Mouse (Mus musculus) neural tube, embryonic 12.5 days (tissue): Measurements from ENCODE around the gene Ntrk3. TPM values are rescaled to one million over a fixed set of nuclear protein-coding genes. Genes with fewer than 3 reads are reported as not detected.

ENCODE experiments used
- ATAC-seq: fragments of 200-750 bp; cut with Nextera tagmentation; 2 replicates; pipeline ENCODE4 v1.8.0; 2017; ENCODE audit warnings: low read depth, mild to moderate bottlenecking, moderate TSS enrichment, moderate library complexity; ENCODE audit not compliant: low FRiP score
- H3K27ac ChIP-seq: fragments of 300-500 bp; sonication (generic); 2 replicates; pipeline ENCODE4 v1.5.1; 2016
- H3K27me3 ChIP-seq: fragments of 300-500 bp; sonication (generic); replicated peaks from 2 replicates; pipeline ENCODE4 v1.6.1; 2016; ENCODE audit warnings: mild to moderate bottlenecking
- H3K36me3 ChIP-seq: fragments of 300-500 bp; sonication (generic); 2 replicates; pipeline ENCODE4 v1.6.1; 2016; ENCODE audit warnings: mild to moderate bottlenecking
- H3K4me1 ChIP-seq: fragments of 300-500 bp; sonication (generic); 2 replicates; pipeline ENCODE4 v1.6.1; 2016
- H3K4me2 ChIP-seq: fragments of 300-500 bp; sonication (generic); replicated peaks from 2 replicates; pipeline ENCODE4 v1.6.1; 2016; ENCODE audit warnings: mild to moderate bottlenecking
- H3K4me3 ChIP-seq: fragments of 300-500 bp; sonication (generic); 2 replicates; pipeline ENCODE4 v1.5.1; 2016
- H3K9ac ChIP-seq: fragments of 300-500 bp; sonication (generic); 2 replicates; pipeline ENCODE4 v1.6.1; 2016; ENCODE audit warnings: mild to moderate bottlenecking
- H3K9me3 ChIP-seq: fragments of 300-500 bp; sonication (generic); 2 replicates; pipeline ENCODE4 v1.6.1; 2016; ENCODE audit warnings: mild to moderate bottlenecking
- WGBS: fragments of 180-500 bp; shearing (Covaris S2); methylation state at CpG from one replicate; pipeline ENCODE4 v1.1.7; 2016; 5-methylcytosine and 5-hydroxymethylcytosine counted together
- polyA plus RNA-seq: library from polyadenylated mRNA; unstranded; fragments of >200 nt; fragmentation: Nextera tagmentation; extraction: Ambion mirVana; gene quantifications from 2 replicates; pipeline ENCODE4 v1.2.1, GENCODE M21; 2016

Gene Ntrk3
- polyA plus RNA-seq, 1 experiment from 2014 or later = 17.6 TPM

DNA sequence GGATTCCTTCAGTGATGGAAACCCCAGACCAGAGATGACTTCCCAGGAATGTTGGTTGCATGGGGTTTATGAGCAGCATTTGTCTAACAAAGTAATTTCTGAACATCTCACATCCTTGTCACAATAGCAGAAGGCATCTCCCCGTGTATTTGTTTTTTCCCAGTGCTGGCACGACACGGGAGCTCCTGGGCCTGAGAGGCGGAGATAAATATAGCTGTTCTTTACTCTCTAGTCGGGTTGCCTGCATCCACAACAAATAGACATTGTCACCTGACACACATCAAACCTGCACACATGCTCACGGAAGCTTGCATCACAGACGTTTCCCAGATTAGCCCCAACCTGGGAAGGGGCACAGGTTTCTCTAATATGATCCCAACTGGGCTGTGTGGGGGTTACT is 30.1 kb downstream of the Ntrk3 start:
- Histone ChIP-seq H3K27ac (no peak overlapping the region), H3K27me3 (no peaks in the 10 kb centered on the region), H3K36me3 (no peaks in the 10 kb centered on the region), H3K4me1 (no peaks in the 10 kb centered on the region), H3K9ac (no peak overlapping the region), H3K4me2 (no peak overlapping the region), H3K4me3 (no peak overlapping the region), H3K9me3 (no peaks in the 10 kb centered on the region)
- WGBS = 85% methylated on average over 7 of the region's 7 CpGs
- no peak for ATAC-seq

GRCm38 (mm10) chr7:78707122-78707521 is 30.7 kb downstream of the Ntrk3 start:
- Histone ChIP-seq H3K27ac (no peak overlapping the region), H3K4me2 (no peak overlapping the region), H3K36me3 (no peaks in the 10 kb centered on the region), H3K9ac (no peak overlapping the region), H3K4me3 (no peak overlapping the region), H3K9me3 (no peaks in the 10 kb centered on the region), H3K4me1 (no peaks in the 10 kb centered on the region), H3K27me3 (no peaks in the 10 kb centered on the region)
- WGBS = 81% methylated on average over 3 of the region's 3 CpGs
- no peak for ATAC-seq

DNA sequence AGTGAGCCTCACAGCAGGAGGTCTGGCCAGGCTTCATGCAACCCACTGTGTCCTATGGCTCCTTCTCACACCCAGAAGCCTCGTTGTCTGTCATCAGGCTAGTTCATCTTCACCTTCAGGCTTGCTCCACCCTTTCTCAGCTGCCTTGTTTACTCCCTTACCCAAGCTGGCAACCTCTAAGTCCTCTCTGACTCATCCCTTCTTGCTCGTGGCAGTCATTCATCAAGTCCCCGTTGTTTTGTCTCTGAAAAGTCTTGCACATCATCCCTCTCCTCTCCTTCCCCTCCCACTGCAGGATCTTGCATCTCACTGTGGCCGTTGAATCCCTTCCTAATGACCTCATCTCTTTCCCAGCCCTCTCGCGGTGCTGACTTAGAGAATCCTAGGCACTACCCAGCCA is 35.1 kb downstream of the Ntrk3 start:
- Histone ChIP-seq H3K4me3 (no peak overlapping the region), H3K9ac (no peak overlapping the region), H3K36me3 (no peaks in the 10 kb centered on the region), H3K9me3 (no peaks in the 10 kb centered on the region), H3K27ac (no peak overlapping the region), H3K27me3 (no peaks in the 10 kb centered on the region), H3K4me2 (no peak overlapping the region), H3K4me1 (no peaks in the 10 kb centered on the region)
- WGBS = 72% methylated on average over 6 of the region's 6 CpGs
- ATAC-seq = no peak

- H3K36me3 ChIP-seq = no peaks in the 10 kb centered on the region
- no peak overlapping the region for H3K4me2 ChIP-seq
- no peak overlapping the region for H3K27ac ChIP-seq
- no peaks in the 10 kb centered on the region for H3K4me1 ChIP-seq
- H3K9ac ChIP-seq = no peak overlapping the region
- no peaks in the 10 kb centered on the region for H3K27me3 ChIP-seq
- 86% methylated on average over 3 of the region's 3 CpGs for WGBS
- ATAC-seq = no peak
- no peak overlapping the region for H3K4me3 ChIP-seq
- no peaks in the 10 kb centered on the region for H3K9me3 ChIP-seq
Measured at GRCm38 (mm10) chr7:78695200-78695599, 42.6 kb downstream of the Ntrk3 start.

GRCm38 (mm10) chr7:78693148-78693547 is 44.7 kb downstream of the Ntrk3 start:
- Histone ChIP-seq H3K4me2 (no peak overlapping the region), H3K4me3 (no peak overlapping the region), H3K27me3 (no peaks in the 10 kb centered on the region), H3K9ac (no peak overlapping the region), H3K27ac (no peak overlapping the region), H3K36me3 (no peaks in the 10 kb centered on the region), H3K9me3 (no peaks in the 10 kb centered on the region), H3K4me1 (no peaks in the 10 kb centered on the region)
- no peak for ATAC-seq
- 60% methylated on average over 1 of the region's 1 CpGs for WGBS

DNA sequence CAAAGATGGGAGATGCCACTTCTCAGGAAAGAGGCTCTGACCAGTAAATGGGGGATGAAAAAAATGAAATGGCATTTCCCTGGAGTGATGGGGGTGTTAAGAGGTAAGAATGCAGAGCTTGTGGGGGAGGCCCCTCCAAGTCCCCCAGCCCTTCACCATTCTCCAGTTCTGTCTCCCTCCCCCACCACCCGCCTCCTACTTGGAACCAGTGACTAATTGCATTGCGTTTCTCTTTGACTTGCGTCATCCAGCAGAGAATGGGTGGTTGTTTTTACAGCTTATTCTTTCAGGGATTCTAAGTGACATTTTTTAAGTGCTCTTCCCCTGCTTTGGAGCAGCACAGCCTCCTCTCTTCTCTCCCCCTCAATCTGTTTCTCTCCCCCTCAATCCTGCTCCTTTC is 46.9 kb downstream of the Ntrk3 start:
- Histone ChIP-seq H3K36me3 (no peaks in the 10 kb centered on the region), H3K4me1 (no peaks in the 10 kb centered on the region), H3K9ac (no peak overlapping the region), H3K27me3 (no peaks in the 10 kb centered on the region), H3K4me2 (no peak overlapping the region), H3K27ac (no peak overlapping the region), H3K4me3 (no peak overlapping the region), H3K9me3 (no peaks in the 10 kb centered on the region)
- no peak for ATAC-seq
- WGBS = 30% methylated on average over 3 of the region's 3 CpGs

GRCm38 (mm10) chr7:78684943-78685342 is 52.9 kb downstream of the Ntrk3 start:
- Histone ChIP-seq H3K36me3 (no peaks in the 10 kb centered on the region), H3K4me3 (no peak overlapping the region), H3K4me2 (no peak overlapping the region), H3K4me1 (no peaks in the 10 kb centered on the region), H3K27ac (no peak overlapping the region), H3K9ac (no peak overlapping the region), H3K27me3 (no peaks in the 10 kb centered on the region), H3K9me3 (no peaks in the 10 kb centered on the region)
- 80% methylated on average over 6 of the region's 6 CpGs for WGBS
- no peak for ATAC-seq

DNA sequence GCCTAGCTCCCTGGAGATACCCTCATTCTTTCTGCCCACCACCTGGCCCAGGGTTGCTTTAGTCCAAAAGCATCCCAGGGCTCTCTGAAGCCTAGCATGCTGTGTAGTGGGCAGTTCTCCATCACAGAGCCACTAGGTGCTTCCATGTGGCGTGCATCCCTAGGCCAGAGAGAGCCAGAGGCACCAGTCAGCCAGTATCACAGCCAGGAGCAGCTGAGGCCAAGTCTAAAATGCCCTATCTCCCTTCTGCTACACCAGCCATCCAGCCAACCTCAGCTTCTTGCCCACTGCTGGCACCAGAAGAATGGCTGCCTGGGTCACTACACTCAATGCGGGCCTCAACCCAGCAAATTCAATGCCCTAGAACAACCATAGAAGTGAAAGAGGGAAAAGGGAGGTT is 56.9 kb downstream of the Ntrk3 start:
- H3K27me3 ChIP-seq = no peaks in the 10 kb centered on the region
- 87% methylated on average over 2 of the region's 2 CpGs for WGBS
- no peak for ATAC-seq
- no peaks in the 10 kb centered on the region for H3K4me1 ChIP-seq
- H3K9ac ChIP-seq = no peak overlapping the region
- no peak overlapping the region for H3K27ac ChIP-seq
- no peak overlapping the region for H3K4me3 ChIP-seq
- H3K36me3 ChIP-seq = no peaks in the 10 kb centered on the region
- H3K9me3 ChIP-seq = no peaks in the 10 kb centered on the region
- no peak overlapping the region for H3K4me2 ChIP-seq

GRCm38 (mm10) chr7:78669407-78669806 is 68.4 kb downstream of the Ntrk3 start:
- H3K9me3 ChIP-seq = no peaks in the 10 kb centered on the region

DNA sequence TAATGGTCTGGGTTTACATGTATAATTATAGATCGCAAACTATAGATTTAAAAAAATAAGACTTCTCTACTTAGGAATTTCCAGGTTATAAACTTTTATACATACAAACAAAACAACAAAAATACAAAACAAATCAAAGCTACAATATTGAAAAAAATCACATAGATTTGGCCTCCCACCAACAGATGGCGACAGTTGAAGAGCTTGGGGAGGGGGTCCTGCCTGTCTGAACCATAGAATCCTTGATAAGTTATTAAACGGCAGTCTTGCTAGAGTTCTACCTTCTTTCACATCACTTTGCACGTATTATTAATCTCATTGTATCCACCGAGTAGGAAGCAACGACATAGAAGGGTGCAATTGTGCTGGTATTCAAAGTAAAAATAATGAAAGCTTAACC is 68.9 kb downstream of the Ntrk3 start:
- Histone ChIP-seq H3K4me3 (no peak overlapping the region), H3K27me3 (no peaks in the 10 kb centered on the region), H3K4me2 (no peak overlapping the region), H3K27ac (no peak overlapping the region), H3K9ac (no peak overlapping the region), H3K36me3 (no peaks in the 10 kb centered on the region), H3K4me1 (no peaks in the 10 kb centered on the region), H3K9me3 (no peaks in the 10 kb centered on the region)
- 90% methylated on average over 6 of the region's 6 CpGs for WGBS
- no peak for ATAC-seq

More at GRCm38 (mm10) chr7:78669407-78669806, 68.4 kb downstream of the Ntrk3 start:
- no peak for ATAC-seq
- H3K4me2 ChIP-seq = no peak overlapping the region
- H3K4me3 ChIP-seq = no peak overlapping the region
- no peaks in the 10 kb centered on the region for H3K27me3 ChIP-seq
- no peak overlapping the region for H3K27ac ChIP-seq
- no peaks in the 10 kb centered on the region for H3K36me3 ChIP-seq
- no peak overlapping the region for H3K9ac ChIP-seq
- 91% methylated on average over 16 of the region's 16 CpGs for WGBS
- H3K4me1 ChIP-seq = no peaks in the 10 kb centered on the region

DNA sequence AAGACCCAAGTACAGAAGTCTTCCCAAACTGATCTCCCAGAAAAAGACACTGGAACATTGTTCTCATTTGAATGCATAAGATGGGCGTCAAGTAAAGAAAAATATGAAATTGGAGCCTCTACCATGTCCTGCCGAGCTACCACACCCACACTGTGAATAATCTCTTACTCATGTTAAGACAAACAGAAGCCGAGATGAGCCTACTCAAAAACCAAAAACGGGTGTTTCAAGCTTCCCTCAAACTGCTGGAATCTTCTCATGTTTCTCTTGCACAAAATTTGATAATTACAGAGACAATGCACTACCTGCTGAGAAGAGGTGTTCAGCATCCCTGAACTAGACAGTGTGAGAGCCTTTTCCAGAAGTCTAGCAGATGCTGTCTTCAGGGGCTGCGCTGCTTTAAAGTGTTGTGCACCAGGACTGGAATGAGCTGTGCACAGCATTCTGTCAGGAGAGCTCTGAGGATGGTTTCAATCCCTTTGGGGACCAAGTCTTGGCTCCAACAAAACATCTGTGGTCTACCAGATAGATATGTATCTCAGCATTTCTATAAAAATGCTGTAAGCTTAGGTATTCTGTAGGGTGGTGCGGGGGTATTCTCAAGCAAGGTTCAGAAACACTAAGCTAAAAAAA is 69.7 kb downstream of the Ntrk3 start:
- Histone ChIP-seq H3K36me3 (no peaks in the 10 kb centered on the region), H3K4me2 (no peak overlapping the region), H3K27me3 (no peaks in the 10 kb centered on the region), H3K4me3 (no peak overlapping the region), H3K9me3 (no peaks in the 10 kb centered on the region), H3K4me1 (no peaks in the 10 kb centered on the region), H3K9ac (no peak overlapping the region), H3K27ac (no peak overlapping the region)
- no peak for ATAC-seq
- 90% methylated on average over 6 of the region's 6 CpGs for WGBS

GRCm38 (mm10) chr7:78660832-78661231 is 77.0 kb downstream of the Ntrk3 start:
- Histone ChIP-seq H3K4me2 (no peak overlapping the region), H3K4me3 (no peak overlapping the region), H3K4me1 (peaks cover 6% of the 10 kb centered on the region; the same call in 1 of the 2 replicates), H3K27me3 (no peaks in the 10 kb centered on the region), H3K9me3 (no peaks in the 10 kb centered on the region), H3K27ac (no peak overlapping the region), H3K9ac (no peak overlapping the region), H3K36me3 (no peaks in the 10 kb centered on the region)
- ATAC-seq = no peak
- WGBS = 72% methylated on average over 7 of the region's 7 CpGs

DNA sequence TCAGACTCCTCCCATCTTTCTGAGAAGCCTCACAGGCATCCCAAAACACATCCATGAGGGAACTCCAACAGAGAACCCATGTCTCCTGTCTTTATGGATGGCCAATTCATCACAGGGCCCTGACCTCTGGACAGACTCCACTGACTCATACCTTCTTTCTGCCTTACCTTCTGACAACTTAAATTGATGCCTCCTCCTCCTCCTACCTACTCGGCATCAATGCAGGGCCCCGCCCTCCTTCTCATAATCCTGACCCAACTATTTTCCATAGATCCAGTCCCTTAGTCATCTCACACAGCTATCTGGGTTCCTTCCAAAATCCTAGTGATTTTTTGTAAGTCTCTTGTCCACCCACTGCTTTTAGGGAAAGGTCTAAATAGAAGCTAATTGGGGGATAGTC is 78.0 kb downstream of the Ntrk3 start:
- Histone ChIP-seq H3K4me3 (no peak overlapping the region), H3K9me3 (no peaks in the 10 kb centered on the region), H3K27ac (no peak overlapping the region), H3K36me3 (no peaks in the 10 kb centered on the region), H3K4me2 (no peak overlapping the region), H3K4me1 (peaks cover 6% of the 10 kb centered on the region; the same call in 1 of the 2 replicates), H3K27me3 (no peaks in the 10 kb centered on the region), H3K9ac (no peak overlapping the region)
- 86% methylated on average over 2 of the region's 2 CpGs for WGBS
- ATAC-seq = no peak
